Mouse (Mus musculus) midbrain, embryonic 12.5 days (tissue): ENCODE data around the gene Dhx35. TPM values are rescaled to one million over a fixed set of nuclear protein-coding genes. Genes with fewer than 3 reads are reported as not detected.

ENCODE experiments used
- ATAC-seq: fragments of 200-750 bp; cut with Nextera tagmentation; 2 replicates; pipeline ENCODE4 v1.8.0; 2017; ENCODE audit warnings: low read depth, moderate TSS enrichment, moderate library complexity; ENCODE audit not compliant: low FRiP score
- H3K27ac ChIP-seq: fragments of 300-500 bp; sonication (generic); replicated peaks from 2 replicates; pipeline ENCODE4 v1.5.1; 2016; ENCODE audit warnings: mild to moderate bottlenecking
- H3K27me3 ChIP-seq: fragments of 300-500 bp; sonication (generic); 2 replicates; pipeline ENCODE4 v1.6.1; 2016; ENCODE audit warnings: mild to moderate bottlenecking
- H3K36me3 ChIP-seq: fragments of 300-500 bp; sonication (generic); 2 replicates; pipeline ENCODE4 v1.6.1; 2016
- H3K4me1 ChIP-seq: fragments of 300-500 bp; sonication (generic); 2 replicates; pipeline ENCODE4 v1.6.1; 2016
- H3K4me2 ChIP-seq: fragments of 300-500 bp; sonication (generic); replicated peaks from 2 replicates; pipeline ENCODE4 v1.6.1; 2016; ENCODE audit warnings: mild to moderate bottlenecking, moderate library complexity
- H3K4me3 ChIP-seq: fragments of 300-500 bp; sonication (generic); 2 replicates; pipeline ENCODE4 v1.5.1; 2016; ENCODE audit warnings: mild to moderate bottlenecking
- H3K9ac ChIP-seq: fragments of 300-500 bp; sonication (generic); replicated peaks from 2 replicates; pipeline ENCODE4 v1.6.1; 2016; ENCODE audit warnings: mild to moderate bottlenecking, moderate library complexity
- H3K9me3 ChIP-seq: fragments of 300-500 bp; sonication (generic); 2 replicates; pipeline ENCODE4 v1.6.1; 2016; ENCODE audit warnings: mild to moderate bottlenecking
- WGBS: fragments of 180-500 bp; shearing (Covaris S2); methylation state at CpG from one replicate; pipeline ENCODE4 v1.1.7; 2016; 5-methylcytosine and 5-hydroxymethylcytosine counted together
- polyA plus RNA-seq: library from polyadenylated mRNA; unstranded; fragments of >200 nt; fragmentation: Nextera tagmentation; extraction: Ambion mirVana; gene quantifications from 2 replicates; pipeline ENCODE4 v1.2.1, GENCODE M21; 2016

Gene Dhx35
- polyA plus RNA-seq, 1 experiment from 2014 or later, result 17.9 TPM

- no peak for ATAC-seq
- WGBS, result 90% methylated on average over 10 of the region's 10 CpGs
- Histone ChIP-seq H3K9ac (no peak overlapping the region), H3K4me3 (no peak overlapping the region), H3K4me2 (no peak overlapping the region), H3K36me3 (peaks cover 25% of the 10 kb centered on the region), H3K9me3 (no peaks in the 10 kb centered on the region), H3K27ac (no peak overlapping the region), H3K27me3 (no peaks in the 10 kb centered on the region), H3K4me1 (no peaks in the 10 kb centered on the region)
Observed at GRCm38 (mm10) chr2:158856896-158857499, 62.4 kb downstream of the Dhx35 start.

GRCm38 (mm10) chr2:158857579-158857978 lies 63.0 kb downstream of the Dhx35 start:
- Histone ChIP-seq H3K27me3 (no peaks in the 10 kb centered on the region), H3K27ac (no peak overlapping the region), H3K36me3 (peaks cover 24% of the 10 kb centered on the region), H3K4me3 (no peak overlapping the region), H3K4me2 (no peak overlapping the region), H3K4me1 (no peaks in the 10 kb centered on the region), H3K9me3 (no peaks in the 10 kb centered on the region), H3K9ac (no peak overlapping the region)
- 91% methylated on average over 15 of the region's 15 CpGs for WGBS
- ATAC-seq, result no peak

- 92% methylated on average over 2 of the region's 2 CpGs for WGBS
- Histone ChIP-seq H3K27me3 (no peaks in the 10 kb centered on the region), H3K36me3 (peaks cover 17% of the 10 kb centered on the region), H3K9ac (no peak overlapping the region), H3K4me2 (no peak overlapping the region), H3K4me1 (no peaks in the 10 kb centered on the region), H3K9me3 (no peaks in the 10 kb centered on the region), H3K4me3 (no peak overlapping the region), H3K27ac (no peak overlapping the region)
- ATAC-seq, result no peak
Observed at GRCm38 (mm10) chr2:158861115-158861514, 66.5 kb downstream of the Dhx35 start.

- WGBS, result 56% methylated on average over 11 of the region's 11 CpGs
- Histone ChIP-seq H3K27ac (no peak overlapping the region), H3K9me3 (no peaks in the 10 kb centered on the region), H3K4me3 (no peak overlapping the region), H3K27me3 (no peaks in the 10 kb centered on the region), H3K4me1 (no peaks in the 10 kb centered on the region), H3K36me3 (no peaks in the 10 kb centered on the region; the same call in 1 of the 2 replicates), H3K4me2 (no peak overlapping the region), H3K9ac (no peak overlapping the region)
- ATAC-seq, result peak; percentile 50
Observed at GRCm38 (mm10) chr2:158863341-158864125, 68.9 kb downstream of the Dhx35 start.

GRCm38 (mm10) chr2:158864126-158864458 lies 69.5 kb downstream of the Dhx35 start:
- ATAC-seq, result peak; percentile 34
- no peaks in the 10 kb centered on the region for H3K27me3 ChIP-seq
- no peaks in the 10 kb centered on the region for H3K9me3 ChIP-seq
- H3K4me1 ChIP-seq, result 0 out of 2 replicates have a peak, but pooled peaks cover 2% of the 10 kb centered on the region
- no peak overlapping the region for H3K4me3 ChIP-seq
- H3K9ac ChIP-seq, result no peak overlapping the region
- 78% methylated on average over 4 of the region's 4 CpGs for WGBS
- H3K27ac ChIP-seq, result no peak overlapping the region
- no peaks in the 10 kb centered on the region; the same call in 1 of the 2 replicates for H3K36me3 ChIP-seq
- no peak overlapping the region for H3K4me2 ChIP-seq

- Histone ChIP-seq H3K4me2 (no peak overlapping the region), H3K4me1 (peaks cover 11% of the 10 kb centered on the region; the same call in 1 of the 2 replicates), H3K27ac (no peak overlapping the region), H3K9ac (no peak overlapping the region), H3K36me3 (no peaks in the 10 kb centered on the region; the same call in 1 of the 2 replicates), H3K9me3 (no peaks in the 10 kb centered on the region), H3K27me3 (no peaks in the 10 kb centered on the region), H3K4me3 (no peak overlapping the region)
- 25% methylated on average over 10 of the region's 10 CpGs for WGBS
- peak; percentile 51 for ATAC-seq
Observed at GRCm38 (mm10) chr2:158865358-158865757, 70.8 kb downstream of the Dhx35 start.

- no peak overlapping the region for H3K4me2 ChIP-seq
- no peaks in the 10 kb centered on the region for H3K36me3 ChIP-seq
- H3K4me1 ChIP-seq, result no peaks in the 10 kb centered on the region
- no peaks in the 10 kb centered on the region for H3K9me3 ChIP-seq
- no peak overlapping the region for H3K4me3 ChIP-seq
- ATAC-seq, result no peak
- no peaks in the 10 kb centered on the region for H3K27me3 ChIP-seq
- 50% methylated on average over 6 of the region's 6 CpGs for WGBS
- no peak overlapping the region for H3K9ac ChIP-seq
- H3K27ac ChIP-seq, result no peak overlapping the region
Observed at GRCm38 (mm10) chr2:158886571-158886970, 92.0 kb downstream of the Dhx35 start.

GRCm38 (mm10) chr2:158888531-158888930 lies 93.9 kb downstream of the Dhx35 start:
- Histone ChIP-seq H3K4me1 (no peaks in the 10 kb centered on the region), H3K27ac (no peak overlapping the region), H3K4me3 (no peak overlapping the region), H3K9me3 (no peaks in the 10 kb centered on the region), H3K36me3 (no peaks in the 10 kb centered on the region), H3K4me2 (no peak overlapping the region), H3K27me3 (no peaks in the 10 kb centered on the region), H3K9ac (no peak overlapping the region)
- ATAC-seq, result no peak
- 83% methylated on average over 5 of the region's 5 CpGs for WGBS

- Histone ChIP-seq H3K27ac (no peak overlapping the region), H3K9me3 (no peaks in the 10 kb centered on the region), H3K27me3 (no peaks in the 10 kb centered on the region), H3K9ac (no peak overlapping the region), H3K36me3 (no peaks in the 10 kb centered on the region), H3K4me2 (no peak overlapping the region), H3K4me1 (no peaks in the 10 kb centered on the region), H3K4me3 (no peak overlapping the region)
- WGBS, result 69% methylated on average over 11 of the region's 11 CpGs
- no peak for ATAC-seq
Observed at GRCm38 (mm10) chr2:158889201-158889600, 94.6 kb downstream of the Dhx35 start.

GRCm38 (mm10) chr2:158891319-158891718 lies 96.7 kb downstream of the Dhx35 start:
- Histone ChIP-seq H3K9ac (no peak overlapping the region), H3K4me1 (no peaks in the 10 kb centered on the region), H3K4me2 (no peak overlapping the region), H3K36me3 (no peaks in the 10 kb centered on the region), H3K27me3 (no peaks in the 10 kb centered on the region), H3K27ac (no peak overlapping the region), H3K4me3 (no peak overlapping the region), H3K9me3 (no peaks in the 10 kb centered on the region)
- WGBS, result 95% methylated on average over 4 of the region's 4 CpGs
- ATAC-seq, result no peak

GRCm38 (mm10) chr2:158893171-158893853 lies 98.7 kb downstream of the Dhx35 start:
- no peak for ATAC-seq

More at GRCm38 (mm10) chr2:158893171-158893853, 98.7 kb downstream of the Dhx35 start:
- H3K27ac ChIP-seq, result no peak overlapping the region
- H3K27me3 ChIP-seq, result no peaks in the 10 kb centered on the region
- no peaks in the 10 kb centered on the region for H3K36me3 ChIP-seq
- no peaks in the 10 kb centered on the region for H3K9me3 ChIP-seq
- H3K4me1 ChIP-seq, result no peaks in the 10 kb centered on the region
- H3K4me3 ChIP-seq, result no peak overlapping the region
- WGBS, result 81% methylated on average over 16 of the region's 16 CpGs
- H3K4me2 ChIP-seq, result no peak overlapping the region
- no peak overlapping the region for H3K9ac ChIP-seq
